Mouse (Mus musculus) E14TG2a.4 (cell line): Measurements from ENCODE around the gene Fbrsl1.
A peak's percentile ranks its signal among the peaks of the same experiment; 100 is the strongest.

Experiments
- H3K27me3 ChIP-seq: 2 replicates; pipeline ENCODE4 v1.6.1; 2014; ENCODE audit warnings: low read length, control low read depth; ENCODE audit not compliant: insufficient read depth
- H3K36me3 ChIP-seq: 2 replicates; pipeline ENCODE4 v1.6.1; 2014; ENCODE audit warnings: low read length, control low read depth; ENCODE audit not compliant: insufficient read depth
- H3K4me1 ChIP-seq: replicated peaks from 2 replicates; pipeline ENCODE4 v1.6.1; 2014; ENCODE audit warnings: low read depth, low read length, control low read depth
- H3K4me3 ChIP-seq: replicated peaks from 2 replicates; pipeline ENCODE4 v1.5.1; 2014; ENCODE audit warnings: mild to moderate bottlenecking, low read length
- H3K9me3 ChIP-seq: 2 replicates; pipeline ENCODE4 v1.6.1; 2014; ENCODE audit warnings: low read length, control low read depth
- CTCF ChIP-seq: conservative IDR thresholded peaks from 2 replicates; pipeline ENCODE4 v1.5.1; 2014; ENCODE audit warnings: low read length
- NANOG ChIP-seq: IDR thresholded peaks from 2 replicates; pipeline ENCODE4 v1.6.1; 2014; ENCODE audit warnings: borderline replicate concordance, low read length, mixed read lengths
- POU5F1 ChIP-seq: IDR thresholded peaks from 2 replicates; pipeline ENCODE4 v1.6.1; 2014; ENCODE audit warnings: low read length, borderline replicate concordance

The Fbrsl1 gene

GRCm38 (mm10) chr5:110424204-110424603, 24.1 kb downstream of the Fbrsl1 start:
- no peaks in the 10 kb centered on the region for H3K27me3 ChIP-seq
- no peaks in the 10 kb centered on the region for H3K9me3 ChIP-seq
- TF ChIP-seq NANOG: no peak
- TF ChIP-seq POU5F1: no peak
- TF ChIP-seq CTCF: no peak
- peaks cover 52% of the 10 kb centered on the region for H3K4me1 ChIP-seq
- H3K36me3 ChIP-seq: peaks cover 95% of the 10 kb centered on the region
- no peak overlapping the region for H3K4me3 ChIP-seq

DNA sequence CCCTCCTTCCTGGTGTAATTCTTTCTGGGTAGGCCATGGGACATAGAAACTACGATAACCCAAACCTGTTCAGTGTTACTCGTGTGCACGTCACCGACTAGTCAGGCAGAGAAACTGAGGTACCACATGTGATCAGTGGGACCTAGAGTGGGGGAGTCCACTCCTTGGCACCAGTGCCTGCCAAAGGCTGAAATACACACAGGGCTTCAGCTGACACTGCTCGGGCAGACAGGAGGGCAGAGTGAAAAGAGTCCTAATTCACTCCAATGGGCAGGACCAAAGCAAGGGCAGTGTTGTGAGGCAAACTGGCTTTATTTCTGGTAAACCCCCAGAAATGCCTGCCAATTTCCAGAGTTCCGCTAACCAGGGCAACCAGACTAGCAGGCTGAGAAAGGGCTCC, 26.9 kb downstream of the Fbrsl1 start:
- H3K9me3 ChIP-seq: no peaks in the 10 kb centered on the region
- TF ChIP-seq NANOG (no peak), POU5F1 (no peak), CTCF (no peak)
- H3K27me3 ChIP-seq: no peaks in the 10 kb centered on the region

DNA sequence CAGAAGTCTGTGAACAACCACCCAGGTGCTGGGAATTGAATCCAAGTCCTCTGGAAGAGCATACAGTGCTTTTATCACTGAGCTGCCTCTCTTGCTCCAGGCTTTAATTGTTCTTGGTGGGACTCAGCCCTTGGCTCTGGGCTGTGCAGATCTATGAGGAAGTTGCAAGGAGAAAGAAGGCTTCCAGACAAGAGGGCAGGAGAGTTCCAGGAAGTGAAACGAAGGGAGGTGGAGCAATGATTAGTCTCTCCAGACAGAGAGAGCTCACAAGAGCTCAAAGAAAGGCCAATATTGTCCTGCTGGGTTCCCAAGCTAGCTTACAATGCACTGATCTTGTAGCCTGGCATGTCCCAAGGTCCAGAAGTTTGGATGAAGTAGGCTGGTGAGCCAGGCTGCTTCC, 27.4 kb downstream of the Fbrsl1 start:
- no peaks in the 10 kb centered on the region for H3K9me3 ChIP-seq
- no peaks in the 10 kb centered on the region for H3K27me3 ChIP-seq
- no peak overlapping the region for H3K4me3 ChIP-seq
- peaks cover 87% of the 10 kb centered on the region for H3K36me3 ChIP-seq
- no peak for TF ChIP-seq NANOG
- no peak for TF ChIP-seq POU5F1
- no peak for TF ChIP-seq CTCF
- H3K4me1 ChIP-seq: peaks cover 65% of the 10 kb centered on the region

More for the DNA sequence above, 26.9 kb downstream of the Fbrsl1 start:
- H3K36me3 ChIP-seq: peaks cover 89% of the 10 kb centered on the region
- peaks cover 64% of the 10 kb centered on the region for H3K4me1 ChIP-seq
- H3K4me3 ChIP-seq: no peak overlapping the region

DNA sequence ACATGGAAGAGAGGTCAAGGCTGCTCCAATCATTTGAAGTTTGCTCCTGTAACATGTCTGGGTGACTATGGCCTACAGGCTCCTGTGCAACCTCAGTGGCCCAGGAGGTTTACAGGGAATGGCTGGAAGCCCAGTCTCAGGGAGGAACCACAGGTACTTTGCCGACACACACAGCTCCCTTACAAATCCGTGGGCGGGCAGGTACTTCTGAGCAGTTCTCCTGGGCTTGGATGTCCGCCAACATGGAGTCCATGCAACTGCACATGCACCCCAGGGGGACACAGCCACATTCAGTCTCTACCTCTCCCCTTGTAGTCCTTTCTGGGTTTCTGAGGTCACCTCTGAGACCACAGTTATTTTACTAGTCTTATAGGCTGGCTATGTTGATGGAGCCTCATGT, 28.1 kb downstream of the Fbrsl1 start:
- Histone ChIP-seq H3K36me3 (peaks cover 87% of the 10 kb centered on the region), H3K4me3 (no peak overlapping the region), H3K9me3 (no peaks in the 10 kb centered on the region), H3K27me3 (no peaks in the 10 kb centered on the region), H3K4me1 (peaks cover 66% of the 10 kb centered on the region)
- TF ChIP-seq NANOG (no peak), CTCF (no peak)

DNA sequence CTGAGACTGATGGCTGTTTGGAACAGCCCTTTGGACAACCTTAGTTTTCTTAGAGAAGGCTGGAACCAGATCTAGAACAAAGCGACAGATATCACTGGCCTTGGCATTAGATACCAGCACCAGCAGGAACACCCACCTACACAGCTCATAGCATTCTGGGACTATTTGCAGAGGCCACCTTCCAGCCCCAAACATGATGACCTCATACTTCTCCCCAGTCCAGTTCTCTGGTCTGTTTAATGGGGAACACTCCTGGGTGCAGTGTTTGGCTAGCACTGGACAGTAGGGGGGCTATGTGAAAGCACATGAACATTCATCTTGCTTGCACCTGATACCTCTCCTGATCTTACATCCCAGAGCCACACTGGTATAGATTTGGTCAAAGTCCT, 29.8 kb downstream of the Fbrsl1 start:
- H3K9me3 ChIP-seq: no peaks in the 10 kb centered on the region
- peaks cover 70% of the 10 kb centered on the region for H3K4me1 ChIP-seq
- peaks cover 85% of the 10 kb centered on the region for H3K36me3 ChIP-seq
- TF ChIP-seq NANOG (no peak), POU5F1 (no peak), CTCF (no peak)
- no peaks in the 10 kb centered on the region for H3K27me3 ChIP-seq
- H3K4me3 ChIP-seq: no peak overlapping the region

DNA sequence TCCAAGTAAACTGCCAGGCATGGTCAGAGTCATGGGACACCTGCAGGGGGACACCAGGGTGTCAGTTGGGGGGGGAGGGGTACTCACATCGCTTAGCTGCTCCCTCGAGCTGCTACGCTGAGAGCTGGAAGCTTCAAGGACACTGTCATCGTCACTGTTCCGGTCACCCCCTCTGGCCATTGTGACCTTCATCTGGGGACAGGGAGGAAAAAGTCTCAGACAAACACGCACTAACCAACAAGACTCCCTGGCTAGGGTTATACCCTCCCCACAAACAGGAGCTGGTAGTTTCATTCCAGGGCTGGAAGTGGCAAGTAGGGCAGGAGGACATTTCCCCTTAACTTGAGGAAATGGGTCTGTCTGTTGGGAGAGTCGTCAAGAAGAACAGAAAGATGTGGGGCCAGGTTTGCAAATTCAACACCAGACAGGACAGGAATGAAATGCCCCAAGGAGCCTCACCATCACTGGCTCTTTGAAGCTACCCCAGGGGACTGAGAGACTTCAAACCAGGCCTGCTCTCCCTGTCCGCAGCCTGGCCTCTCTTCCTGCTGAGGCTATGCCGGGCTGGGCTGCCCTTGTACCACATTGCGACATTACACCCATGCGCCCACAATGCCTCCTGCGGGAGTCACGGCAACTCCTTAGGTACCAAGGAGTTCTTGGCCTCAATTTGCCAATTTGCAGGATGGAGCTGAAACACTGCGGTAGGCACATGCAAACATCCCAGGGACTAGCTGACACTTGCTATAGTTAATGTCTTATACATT, 30.4 kb downstream of the Fbrsl1 start:
- peak overlapping the region; percentile 59; the same call in 1 of the 2 replicates for H3K4me3 ChIP-seq
- H3K27me3 ChIP-seq: no peaks in the 10 kb centered on the region
- H3K4me1 ChIP-seq: peaks cover 76% of the 10 kb centered on the region
- TF ChIP-seq POU5F1: no peak
- no peak for TF ChIP-seq NANOG
- TF ChIP-seq CTCF: no peak
- H3K36me3 ChIP-seq: peaks cover 82% of the 10 kb centered on the region
- no peaks in the 10 kb centered on the region for H3K9me3 ChIP-seq

GRCm38 (mm10) chr5:110416825-110417401, 31.4 kb downstream of the Fbrsl1 start:
- no peaks in the 10 kb centered on the region for H3K9me3 ChIP-seq
- H3K4me1 ChIP-seq: peaks cover 83% of the 10 kb centered on the region
- no peaks in the 10 kb centered on the region for H3K27me3 ChIP-seq
- H3K4me3 ChIP-seq: peak overlapping the region; percentile 59
- TF ChIP-seq CTCF (no peak), NANOG (no peak), POU5F1 (no peak)
- peaks cover 83% of the 10 kb centered on the region for H3K36me3 ChIP-seq

DNA sequence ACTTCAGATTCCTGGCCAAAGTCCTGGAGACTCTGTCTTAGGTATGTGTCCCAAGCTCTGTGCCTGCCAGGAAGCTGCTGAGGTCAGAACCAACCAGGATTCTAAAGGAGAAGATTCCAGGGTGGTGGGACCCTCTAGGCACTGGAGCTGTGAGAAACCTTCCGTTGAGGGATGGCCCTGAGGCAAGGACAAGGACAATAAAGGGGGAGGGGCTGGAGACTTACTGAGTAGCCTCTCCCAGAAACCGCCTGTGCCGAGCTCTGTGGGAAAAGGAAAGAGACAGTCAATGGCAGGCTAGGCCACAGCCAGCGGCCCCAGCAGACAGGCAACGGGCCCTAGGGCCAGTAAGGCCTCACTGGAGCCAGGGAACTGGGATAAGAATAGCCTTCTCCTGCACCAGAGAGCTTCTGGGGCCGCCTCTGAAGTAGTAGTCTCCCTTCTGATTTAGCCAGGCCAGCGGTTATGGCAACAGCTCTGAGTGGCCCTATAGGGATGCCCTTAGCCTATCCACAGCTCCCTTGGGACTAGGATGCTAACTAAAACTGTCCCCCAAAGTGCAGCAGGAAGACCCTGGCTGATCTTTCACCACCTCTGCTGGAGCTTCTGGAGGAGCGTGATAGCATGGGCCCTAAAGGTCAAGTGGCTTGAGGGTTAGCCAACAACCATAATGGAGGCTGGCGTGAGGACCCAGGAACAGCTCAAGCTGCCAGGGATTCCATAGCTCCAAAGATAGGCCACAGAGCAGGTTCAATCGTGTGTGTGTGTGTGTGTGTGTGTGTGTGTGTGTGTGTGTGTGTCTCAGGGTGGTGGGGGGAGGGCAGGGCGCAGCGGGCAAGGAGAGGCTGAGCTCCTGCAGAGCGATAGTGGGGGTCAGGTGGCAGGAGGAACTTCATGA, 32.2 kb downstream of the Fbrsl1 start:
- Histone ChIP-seq H3K4me1 (peaks cover 75% of the 10 kb centered on the region), H3K4me3 (peak overlapping the region; percentile 59), H3K36me3 (peaks cover 82% of the 10 kb centered on the region), H3K27me3 (no peaks in the 10 kb centered on the region), H3K9me3 (no peaks in the 10 kb centered on the region)
- no peak for TF ChIP-seq POU5F1
